Mouse (Mus musculus) cerebellum, postnatal 25 days (tissue): ENCODE measurements around the gene Ctsm.
"Not testable (repeated sequence)": the region's sequence is repeated elsewhere in the genome, so short reads cannot be mapped to it uniquely, and the experiment has no call there.

Experiments used
- DNase-seq, 2 experiments: peaks; one replicate each; pipeline ENCODE4 v3.0.0; 2021; ENCODE audit warnings: mixed read lengths in 2 of 2

Gene Ctsm

DNA sequence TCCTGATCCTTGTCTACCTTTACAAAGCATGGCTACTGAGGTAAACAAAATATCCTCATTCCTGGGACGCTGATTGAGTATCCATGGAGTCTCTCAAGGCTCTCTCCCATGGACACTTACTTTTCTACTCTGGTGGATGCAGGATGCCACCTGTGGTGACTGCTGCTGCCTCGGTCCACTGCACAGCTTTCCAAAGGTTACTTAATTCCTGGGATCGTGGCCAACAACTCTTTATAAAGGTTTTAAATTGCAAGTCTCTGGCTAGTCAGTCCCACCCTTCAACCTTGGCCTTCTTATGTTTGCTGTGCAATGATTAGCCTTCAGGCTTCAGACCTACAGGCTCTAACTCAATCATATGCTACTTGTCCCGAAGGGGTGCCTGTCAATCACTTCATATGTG lies at the start of gene Ctsm:
Gene Ctsm (minus strand): TSS at position 209 of the 400 bp plus-strand sequence.
- no peak for DNase-seq

DNA sequence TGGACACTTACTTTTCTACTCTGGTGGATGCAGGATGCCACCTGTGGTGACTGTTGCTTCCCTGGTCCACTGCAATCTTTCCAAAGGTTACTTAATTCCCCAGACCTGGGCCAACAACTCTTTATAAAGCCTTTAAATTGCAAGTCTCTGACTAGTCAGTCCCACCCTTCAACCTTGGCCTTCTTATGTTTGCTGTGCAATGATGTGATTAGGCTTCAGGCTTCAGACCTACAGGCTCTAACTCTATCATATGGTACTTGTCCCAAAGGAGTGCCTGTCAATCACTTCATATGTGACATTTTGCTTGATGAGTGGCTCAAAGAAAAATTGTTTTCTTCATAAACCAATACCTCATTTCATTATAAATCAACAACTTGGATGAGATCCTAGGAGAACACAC lies 28.4 kb upstream of the Ctsm start, which contains the start of gene Cts3:
Gene Cts3 (minus strand): TSS at position 101 of the 400 bp plus-strand sequence.
- DNase-seq, result no peak

DNA sequence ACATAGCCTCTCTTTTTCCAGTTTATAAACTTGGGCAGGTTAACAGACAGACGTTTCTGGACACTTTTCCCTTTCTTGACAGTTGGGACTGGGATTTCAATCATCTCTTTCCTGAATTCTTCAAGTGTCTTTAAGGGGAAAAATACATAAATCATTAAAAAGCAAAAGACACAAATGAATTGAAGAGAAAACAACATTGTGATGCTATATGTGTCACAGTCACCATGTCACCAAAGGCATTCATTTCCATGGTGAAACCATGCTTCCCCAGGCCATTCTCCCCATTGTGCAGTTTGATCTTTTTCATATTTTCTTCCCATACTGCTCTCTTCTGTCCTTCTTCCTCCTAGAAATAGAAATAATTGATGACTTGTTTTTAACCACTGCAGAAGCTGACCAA lies 26.4 kb upstream of the Ctsm start, which contains the start of gene Gm49352:
Gene Gm49352 (minus strand): TSS at position 101 of the 400 bp plus-strand sequence.
- DNase-seq, result not testable (repeated sequence)
